Mouse (Mus musculus): ENCODE data around the gene Gm17387. TPM values are rescaled to one million over a fixed set of nuclear protein-coding genes. Genes with fewer than 3 reads are reported as not detected.
"Not testable (repeated sequence)": the region's sequence is repeated elsewhere in the genome, so short reads cannot be mapped to it uniquely, and the experiment has no call there.

Gm17387 gene
- total RNA-seq, 4 experiments from 2014 or later = not detected

DNA sequence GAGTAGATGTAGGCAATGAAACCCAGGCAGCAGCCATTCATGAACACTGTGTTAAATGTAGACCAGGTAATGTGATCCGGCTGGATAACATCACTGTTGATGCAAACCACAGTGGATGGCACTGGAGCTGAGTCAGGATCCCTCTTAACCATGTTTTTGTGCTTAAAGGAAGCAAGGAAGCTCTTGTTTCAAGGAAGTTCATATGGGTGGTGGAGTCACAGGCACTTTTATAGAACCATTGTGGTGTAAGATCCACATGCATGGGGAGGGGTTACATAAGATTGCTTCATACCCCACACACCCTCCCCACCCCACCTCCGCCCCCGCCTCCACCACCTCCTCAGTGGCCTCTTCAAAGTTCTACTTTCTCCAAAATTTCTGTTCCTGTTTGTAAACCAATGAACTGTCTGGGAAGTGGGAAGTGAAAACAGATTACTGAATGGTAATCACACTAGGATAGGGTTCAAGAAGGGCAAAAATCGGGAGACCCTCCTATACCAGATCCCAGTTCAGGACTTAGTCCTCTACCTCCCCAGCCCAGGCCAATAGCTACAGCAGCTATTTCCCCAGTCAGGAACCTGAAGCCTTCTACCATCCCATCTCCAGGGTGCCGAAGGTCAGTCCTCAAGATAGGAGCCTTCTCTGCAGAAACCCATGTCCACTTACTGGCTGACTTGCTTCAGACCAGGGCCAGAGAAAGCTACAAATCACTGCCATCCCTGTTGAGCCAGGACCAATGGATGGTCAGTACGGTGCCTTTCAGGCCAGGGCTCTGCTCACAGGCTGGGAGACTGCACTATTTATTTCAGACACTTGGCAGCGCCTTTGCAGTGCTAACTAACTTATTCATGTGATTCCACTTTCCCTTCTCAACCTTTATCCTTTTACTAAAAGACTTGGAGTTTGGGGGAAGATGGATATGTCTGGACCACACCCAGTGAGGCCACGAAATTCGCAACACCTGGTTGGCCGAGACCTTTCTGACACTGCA lies 11.9 kb upstream of the Gm17387 start:
- no peak for DNase-seq (ENCODE audit: low spot score in 2 of 2)

GRCm38 (mm10) chr7:141017824-141018223 lies 11.1 kb upstream of the Gm17387 start, which contains the start of gene Ifitm6:
TSS of gene Ifitm6 (minus strand) at chr7:141017924.
- DNase-seq (ENCODE audit: low spot score in 2 of 2) = not testable (repeated sequence)

GRCm38 (mm10) chr7:141019028-141019427 lies 9.9 kb upstream of the Gm17387 start:
- DNase-seq (ENCODE audit: low spot score in 2 of 2) = no peak

DNA sequence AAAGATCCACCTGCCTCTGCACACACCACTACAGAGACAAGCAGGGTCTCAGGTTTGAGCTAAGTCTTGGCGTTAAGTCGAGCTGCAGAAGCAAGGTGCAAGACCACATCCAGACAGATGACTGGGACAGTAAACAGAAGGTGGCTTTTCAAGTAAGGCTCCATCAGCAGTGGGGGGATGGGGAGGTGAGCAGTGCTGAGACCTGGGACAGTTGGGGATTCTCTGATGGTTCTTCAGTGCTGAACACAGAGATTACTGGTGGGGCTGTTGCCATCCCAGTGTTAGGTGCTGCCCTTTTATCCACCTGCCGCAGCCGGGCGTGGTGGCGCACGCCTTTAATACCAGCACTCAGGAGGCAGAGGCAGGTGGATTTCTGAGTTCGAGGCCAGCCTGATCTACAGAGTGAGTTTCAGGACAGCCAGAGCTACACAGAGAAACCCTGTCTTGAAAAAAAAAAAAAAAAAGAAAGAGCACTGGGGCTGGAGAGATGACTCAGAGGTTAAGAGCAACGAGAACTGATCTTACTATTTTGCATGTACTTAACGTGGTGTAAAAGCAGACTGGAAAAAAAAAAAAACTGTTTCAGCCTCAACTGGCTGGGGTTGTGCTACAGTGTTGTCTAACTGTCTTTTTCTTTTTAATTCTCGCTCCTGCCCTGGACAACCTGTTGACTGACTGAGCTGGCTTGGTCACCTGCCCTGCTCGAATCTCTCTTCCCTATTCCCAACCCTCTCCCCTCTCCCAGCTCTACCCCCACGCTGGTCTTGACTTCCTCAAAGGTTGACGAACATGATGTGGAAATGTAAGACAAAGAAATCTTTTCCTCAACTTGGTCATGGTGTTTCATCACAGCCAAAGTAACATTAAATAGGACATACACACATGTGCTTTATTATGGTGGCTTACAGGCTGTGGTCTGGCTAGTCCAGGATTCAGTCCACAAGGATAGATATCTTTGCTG lies 7.2 kb upstream of the Gm17387 start:
- no peak for DNase-seq (ENCODE audit: low spot score in 2 of 2)

DNA sequence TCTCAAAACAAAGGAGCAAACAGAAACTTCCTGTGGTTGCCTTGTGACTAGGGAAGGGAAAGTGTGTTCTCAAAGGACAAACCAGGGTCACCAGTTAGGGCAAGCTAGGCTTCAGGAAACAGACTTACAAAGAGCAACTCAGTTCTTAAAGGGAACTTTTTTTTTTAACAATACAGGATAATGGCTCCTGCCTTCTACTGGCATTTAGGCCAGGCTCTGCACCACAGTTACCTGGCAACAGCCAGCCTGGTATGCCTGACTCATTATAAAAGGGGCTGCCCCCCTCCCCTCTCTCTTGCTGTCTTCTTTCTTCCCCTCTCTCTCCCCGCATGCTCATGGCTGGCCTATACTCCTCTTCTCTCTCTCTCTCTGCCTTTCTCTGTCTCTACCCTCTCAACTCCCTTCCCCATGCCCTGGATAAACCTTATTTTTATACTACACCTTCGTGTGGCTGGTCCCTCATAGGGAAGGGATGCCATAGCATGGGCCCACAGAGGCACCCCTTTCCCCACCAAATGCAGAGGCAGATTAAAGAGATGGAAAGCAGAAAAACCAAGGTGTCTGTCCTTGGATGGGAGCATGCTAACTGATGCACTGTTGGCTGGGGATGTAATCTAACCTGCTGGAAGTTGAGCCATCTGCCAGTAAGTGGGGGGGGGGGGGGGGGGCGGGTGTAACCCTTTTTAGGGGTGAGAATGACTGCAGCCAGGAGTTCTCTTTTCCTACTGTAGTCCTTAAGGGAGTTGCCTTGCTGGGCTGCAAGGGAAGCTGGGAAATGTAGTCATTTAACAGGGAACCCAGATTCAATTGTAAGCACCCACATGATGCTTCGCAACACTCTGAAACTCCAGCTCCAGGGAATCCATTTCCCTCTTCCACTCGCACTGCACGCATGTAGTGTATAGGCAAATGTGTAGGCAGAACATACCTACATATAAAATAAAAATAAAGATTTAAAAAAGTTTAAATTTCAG lies 3.8 kb upstream of the Gm17387 start:
- DNase-seq (ENCODE audit: low spot score in 2 of 2) = no peak

GRCm38 (mm10) chr7:141026097-141026739 lies 2.7 kb upstream of the Gm17387 start:
- DNase-seq (ENCODE audit: low spot score in 2 of 2) = no peak

DNA sequence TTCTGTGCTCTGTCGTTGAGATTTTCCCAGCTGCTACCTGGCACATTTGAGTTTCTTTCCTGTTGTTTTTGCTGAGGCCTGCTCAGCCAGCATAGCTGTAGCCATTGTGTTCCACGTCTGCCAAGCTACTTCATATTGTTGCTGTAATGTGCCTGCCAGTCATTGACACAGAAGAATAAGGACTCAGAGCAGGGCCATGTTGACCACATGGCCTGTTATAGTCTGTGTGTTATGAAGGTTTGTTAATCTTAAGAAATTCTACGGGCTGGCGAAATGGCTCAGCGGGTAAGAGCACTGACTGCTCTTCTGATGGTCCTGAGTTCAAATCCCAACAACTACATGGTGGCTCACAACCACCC lies 2.2 kb upstream of the Gm17387 start:
- DNase-seq (ENCODE audit: low spot score in 2 of 2) = no peak

DNA sequence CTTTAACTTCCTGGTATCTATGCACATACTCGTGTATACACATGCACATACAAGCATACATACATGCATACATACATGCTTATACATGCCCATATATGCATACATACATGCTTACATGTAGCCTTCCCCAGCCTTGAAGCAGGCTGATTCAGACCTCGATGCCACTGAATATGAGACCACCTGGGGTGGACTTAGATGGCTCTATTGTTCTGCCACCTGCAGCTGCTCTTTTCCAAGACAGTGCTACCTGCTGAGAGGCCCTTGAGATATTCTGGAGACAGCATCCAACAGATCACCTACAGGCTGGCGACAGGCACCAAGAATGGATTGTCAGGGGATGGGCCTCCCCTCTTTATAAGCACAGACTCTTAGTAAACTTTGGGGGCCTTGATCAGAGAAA lies 1.5 kb downstream of the Gm17387 start:
- DNase-seq (ENCODE audit: low spot score in 2 of 2) = no peak

GRCm38 (mm10) chr7:141032458-141033167 lies 3.7 kb downstream of the Gm17387 start:
- DNase-seq (ENCODE audit: low spot score in 2 of 2) = no peak

DNA sequence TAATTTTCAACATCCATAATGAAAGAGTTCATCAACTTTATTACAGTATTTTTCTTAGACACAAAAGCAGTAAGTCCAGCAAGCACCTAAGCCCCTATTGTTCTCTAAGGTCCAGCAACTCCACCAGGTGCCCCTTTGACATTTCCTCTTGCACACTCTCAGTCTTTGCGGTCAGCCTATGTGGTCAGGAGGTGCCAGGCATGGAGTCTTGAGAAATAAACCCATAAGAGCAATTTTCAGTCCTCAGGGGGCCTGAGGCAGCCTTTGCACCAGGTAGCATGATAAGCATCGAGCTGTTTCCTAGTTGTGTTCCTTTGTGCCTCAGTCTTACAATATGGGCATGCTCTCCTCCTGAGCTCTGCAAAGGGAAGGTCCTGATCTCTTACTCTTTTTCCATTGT lies 7.7 kb downstream of the Gm17387 start:
- DNase-seq (ENCODE audit: low spot score in 2 of 2) = not testable (repeated sequence)

DNA sequence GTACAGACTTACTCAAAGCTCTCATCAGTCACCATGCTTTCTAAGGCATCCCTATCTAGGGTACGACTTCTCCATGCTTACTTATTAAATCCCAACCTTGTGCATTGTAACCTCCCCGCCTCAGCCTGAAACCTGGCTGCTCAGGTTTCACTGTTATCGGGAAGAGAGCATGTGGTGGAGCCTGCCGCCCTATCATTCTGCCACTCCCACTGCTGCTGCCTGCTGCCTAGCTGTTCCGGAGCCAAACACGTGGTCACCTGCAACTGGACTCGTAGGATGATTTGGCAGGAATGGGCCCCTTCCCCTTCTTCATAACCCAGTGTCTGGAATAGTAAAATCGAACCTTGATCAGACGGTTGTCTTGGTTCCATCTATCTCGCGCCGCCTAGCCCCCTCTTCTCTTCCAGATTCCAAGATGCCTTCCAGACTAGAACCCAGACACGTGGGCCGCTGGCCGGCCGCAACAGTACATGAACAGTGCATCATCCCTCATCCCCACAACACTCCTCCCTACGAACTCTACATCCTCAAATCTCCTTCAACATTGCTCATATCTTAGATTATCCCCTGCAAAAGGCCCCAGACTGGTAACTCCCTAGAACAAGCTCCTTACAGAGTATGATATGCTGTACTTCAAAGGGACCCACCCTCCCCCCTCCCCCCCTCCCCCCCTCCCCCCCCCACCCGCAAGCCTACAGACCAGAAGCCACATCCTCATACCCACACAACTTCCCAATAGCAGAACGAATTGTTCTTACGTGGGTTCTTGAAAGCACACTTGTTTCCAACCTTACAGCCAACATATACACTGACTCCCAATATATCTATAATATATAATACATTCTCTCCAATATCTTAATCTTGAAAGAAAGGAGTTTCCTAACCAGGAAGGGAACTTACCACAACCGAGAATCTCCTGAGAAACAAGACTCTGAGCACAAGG lies 9.4 kb downstream of the Gm17387 start:
- DNase-seq (ENCODE audit: low spot score in 2 of 2) = no peak

GRCm38 (mm10) chr7:141039386-141040107 lies 10.6 kb downstream of the Gm17387 start:
- no peak for DNase-seq (ENCODE audit: low spot score in 2 of 2)

GRCm38 (mm10) chr7:141040867-141041606 lies 12.1 kb downstream of the Gm17387 start:
- DNase-seq (ENCODE audit: low spot score in 2 of 2) = no peak

GRCm38 (mm10) chr7:141041661-141042060 lies 12.7 kb downstream of the Gm17387 start:
- DNase-seq (ENCODE audit: low spot score in 2 of 2) = peak; percentile 64 to 71

GRCm38 (mm10) chr7:141042539-141042938 lies 13.6 kb downstream of the Gm17387 start:
- DNase-seq (ENCODE audit: low spot score in 2 of 2) = no peak

GRCm38 (mm10) chr7:141046931-141047580 lies 18.1 kb downstream of the Gm17387 start:
- peak; percentile 28 to 39 for DNase-seq (ENCODE audit: low spot score in 2 of 2)
